Mouse (Mus musculus) heart, embryonic 16.5 days (tissue): ENCODE data around the gene Ntf3. TPM values are rescaled to one million over a fixed set of nuclear protein-coding genes. Genes with fewer than 3 reads are reported as not detected.

ENCODE experiments used
- ATAC-seq: fragments of 200-750 bp; cut with Nextera tagmentation; replicated peaks from 2 replicates; pipeline ENCODE4 v1.8.0; 2017; ENCODE audit warnings: moderate number of reproducible peaks; ENCODE audit not compliant: insufficient read depth, low FRiP score; ENCODE audit errors: extremely low read depth
- H3K27ac ChIP-seq: fragments of 300-500 bp; sonication (generic); 2 replicates; pipeline ENCODE4 v1.5.1; 2014; ENCODE audit warnings: mild to moderate bottlenecking, low read length, control low read depth, moderate library complexity
- H3K27me3 ChIP-seq: fragments of 300-500 bp; sonication (generic); 2 replicates; pipeline ENCODE4 v1.6.1; 2014; ENCODE audit warnings: low read length, mixed read lengths; ENCODE audit not compliant: control insufficient read depth, insufficient read depth
- H3K36me3 ChIP-seq: fragments of 300-500 bp; sonication (generic); 2 replicates; pipeline ENCODE4 v1.6.1; 2014; ENCODE audit not compliant: control insufficient read depth, insufficient read depth
- H3K4me1 ChIP-seq: fragments of 300-500 bp; sonication (generic); 2 replicates; pipeline ENCODE4 v1.6.1; 2014; ENCODE audit warnings: low read length, mixed read lengths; ENCODE audit not compliant: control insufficient read depth, insufficient read depth
- H3K4me2 ChIP-seq: fragments of 300-500 bp; sonication (generic); 2 replicates; pipeline ENCODE4 v1.6.1; 2014; ENCODE audit warnings: low read depth, mild to moderate bottlenecking, control low read depth, low read length
- H3K4me3 ChIP-seq: fragments of 300-500 bp; sonication (generic); 2 replicates; pipeline ENCODE4 v1.5.1; 2014; ENCODE audit warnings: mild to moderate bottlenecking, control low read depth, low read length
- H3K9ac ChIP-seq: fragments of 300-500 bp; sonication (generic); 2 replicates; pipeline ENCODE4 v1.6.1; 2014; ENCODE audit warnings: low read length, control low read depth
- H3K9me3 ChIP-seq: fragments of 300-500 bp; sonication (generic); replicated peaks from 2 replicates; pipeline ENCODE4 v1.6.1; 2016; ENCODE audit warnings: low read length; ENCODE audit not compliant: control insufficient read depth
- WGBS: fragments of 180-500 bp; shearing (Covaris S2); extraction: QIAGEN DNeasy Blood & Tissue Kit; methylation state at CpG from one replicate; pipeline ENCODE4 v1.1.7; 2014; 5-methylcytosine and 5-hydroxymethylcytosine counted together
- polyA plus RNA-seq: library from polyadenylated mRNA; unstranded; fragments of >200 nt; fragmentation: Nextera tagmentation; extraction: Ambion mirVana; gene quantifications from 2 replicates; pipeline ENCODE4 v1.2.1, GENCODE M21; 2015

Ntf3 gene
- polyA plus RNA-seq, 1 experiment from 2014 or later, result 8.3 TPM

DNA sequence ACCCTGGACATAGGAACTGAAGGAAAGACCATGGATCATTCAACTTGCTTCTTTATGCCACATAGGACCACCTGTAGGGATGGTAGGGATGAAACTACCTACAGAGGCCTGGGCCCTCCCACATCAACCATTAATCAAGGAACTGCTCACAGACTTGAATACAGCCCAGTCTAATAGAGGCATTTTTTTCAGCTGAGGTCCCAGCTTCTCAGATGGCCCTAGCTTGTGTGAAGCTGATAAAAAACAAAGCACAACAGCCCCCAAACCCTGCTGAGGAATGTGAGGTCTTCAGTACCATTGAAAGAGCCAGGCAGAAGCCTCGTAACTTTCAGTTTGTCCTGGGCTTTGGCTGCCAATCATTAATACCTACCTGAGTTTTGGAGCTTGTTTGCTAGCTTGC is 19.4 kb upstream of the Ntf3 start:
- no peak for ATAC-seq
- H3K36me3 ChIP-seq, result no peaks in the 10 kb centered on the region
- H3K4me3 ChIP-seq, result no peak overlapping the region
- no peak overlapping the region for H3K9ac ChIP-seq
- no peaks in the 10 kb centered on the region for H3K27me3 ChIP-seq
- no peaks in the 10 kb centered on the region for H3K4me1 ChIP-seq
- H3K9me3 ChIP-seq, result 0 out of 2 replicates have a peak, but pooled peaks cover 4% of the 10 kb centered on the region
- 61% methylated on average over 1 of the region's 1 CpGs for WGBS
- no peak overlapping the region for H3K4me2 ChIP-seq
- no peak overlapping the region for H3K27ac ChIP-seq

DNA sequence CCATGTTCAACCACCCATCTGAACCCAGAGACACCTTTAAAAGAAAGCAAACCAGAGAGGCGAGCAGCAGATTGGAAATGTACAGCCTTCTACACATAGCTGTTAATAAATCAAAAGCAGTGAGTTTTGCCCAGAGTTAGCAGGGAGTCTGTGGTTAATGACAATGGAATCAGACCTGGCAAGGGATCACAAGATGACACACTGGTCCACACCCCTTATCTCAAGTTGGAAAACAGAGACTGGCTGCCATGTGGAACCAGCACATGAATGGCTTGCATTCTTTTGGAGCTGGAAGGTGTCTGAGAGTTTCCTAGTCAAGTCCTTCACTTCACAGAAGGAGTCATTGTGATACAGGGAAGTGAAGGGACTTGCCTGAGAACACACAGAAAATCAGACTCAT is 5.4 kb upstream of the Ntf3 start:
- H3K4me2 ChIP-seq, result no peak overlapping the region
- WGBS, result 73% methylated on average over 1 of the region's 1 CpGs
- H3K9me3 ChIP-seq, result no peaks in the 10 kb centered on the region
- H3K4me3 ChIP-seq, result no peak overlapping the region
- no peak overlapping the region for H3K27ac ChIP-seq
- no peak for ATAC-seq
- H3K27me3 ChIP-seq, result no peaks in the 10 kb centered on the region; the same call in 1 of the 2 replicates
- no peaks in the 10 kb centered on the region for H3K36me3 ChIP-seq
- peaks cover 3% of the 10 kb centered on the region for H3K4me1 ChIP-seq
- no peak overlapping the region for H3K9ac ChIP-seq

DNA sequence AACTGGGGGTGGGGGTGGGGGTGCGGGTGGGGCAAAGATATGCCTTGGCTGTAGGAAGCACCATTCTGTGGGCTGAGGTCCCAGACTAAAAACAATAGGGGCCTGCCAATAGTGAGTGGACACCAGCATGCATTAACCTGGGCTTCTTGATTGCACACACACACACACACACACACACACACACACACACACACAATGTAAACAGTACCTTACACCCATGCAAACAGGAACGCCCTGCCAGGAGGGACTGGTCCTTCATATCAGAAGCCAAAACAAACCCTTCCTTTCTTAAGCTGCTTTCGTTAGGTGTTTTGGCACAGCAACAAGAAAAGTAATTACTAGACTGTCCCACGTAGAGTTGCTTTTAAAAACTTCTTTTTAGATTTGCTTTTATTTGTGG is 4.1 kb upstream of the Ntf3 start:
- peaks cover 15% of the 10 kb centered on the region for H3K4me1 ChIP-seq
- H3K9me3 ChIP-seq, result no peaks in the 10 kb centered on the region
- H3K9ac ChIP-seq, result no peak overlapping the region
- 73% methylated on average over 4 of the region's 4 CpGs for WGBS
- H3K4me3 ChIP-seq, result no peak overlapping the region
- no peaks in the 10 kb centered on the region for H3K36me3 ChIP-seq
- peaks cover 7% of the 10 kb centered on the region for H3K27me3 ChIP-seq
- no peak overlapping the region for H3K27ac ChIP-seq
- H3K4me2 ChIP-seq, result no peak overlapping the region
- no peak for ATAC-seq

GRCm38 (mm10) chr6:126167731-126168130 is 1.0 kb upstream of the Ntf3 start:
- WGBS, result 24% methylated on average over 3 of the region's 3 CpGs
- no peak for ATAC-seq
- peaks cover 27% of the 10 kb centered on the region for H3K4me1 ChIP-seq
- H3K36me3 ChIP-seq, result no peaks in the 10 kb centered on the region
- H3K4me2 ChIP-seq, result no peak overlapping the region
- no peak overlapping the region for H3K4me3 ChIP-seq
- no peaks in the 10 kb centered on the region for H3K9me3 ChIP-seq
- H3K27me3 ChIP-seq, result peaks cover 19% of the 10 kb centered on the region
- H3K27ac ChIP-seq, result no peak overlapping the region
- H3K9ac ChIP-seq, result no peak overlapping the region

DNA sequence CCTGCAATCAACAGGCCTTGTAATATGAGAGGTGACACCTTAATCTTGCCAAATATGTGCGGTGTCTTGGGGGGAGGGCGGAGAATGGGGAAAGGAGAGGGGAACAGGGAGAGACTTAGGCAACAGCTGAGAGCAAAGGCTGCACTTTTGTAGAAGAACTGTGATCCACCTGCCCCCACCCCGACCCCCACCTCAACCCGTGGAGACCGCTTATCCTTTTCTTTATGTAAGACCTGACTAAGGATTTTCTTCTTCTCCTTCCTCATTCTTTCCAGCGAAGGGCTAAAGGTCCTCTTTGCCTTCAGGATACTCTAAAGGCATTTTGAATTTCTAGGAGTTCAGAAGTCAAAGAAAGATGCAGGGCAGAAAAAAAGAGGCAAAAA is 489 bp upstream of the Ntf3 start:
- peak overlapping the region; percentile 62 for H3K9ac ChIP-seq
- H3K4me1 ChIP-seq, result peaks cover 31% of the 10 kb centered on the region

DNA sequence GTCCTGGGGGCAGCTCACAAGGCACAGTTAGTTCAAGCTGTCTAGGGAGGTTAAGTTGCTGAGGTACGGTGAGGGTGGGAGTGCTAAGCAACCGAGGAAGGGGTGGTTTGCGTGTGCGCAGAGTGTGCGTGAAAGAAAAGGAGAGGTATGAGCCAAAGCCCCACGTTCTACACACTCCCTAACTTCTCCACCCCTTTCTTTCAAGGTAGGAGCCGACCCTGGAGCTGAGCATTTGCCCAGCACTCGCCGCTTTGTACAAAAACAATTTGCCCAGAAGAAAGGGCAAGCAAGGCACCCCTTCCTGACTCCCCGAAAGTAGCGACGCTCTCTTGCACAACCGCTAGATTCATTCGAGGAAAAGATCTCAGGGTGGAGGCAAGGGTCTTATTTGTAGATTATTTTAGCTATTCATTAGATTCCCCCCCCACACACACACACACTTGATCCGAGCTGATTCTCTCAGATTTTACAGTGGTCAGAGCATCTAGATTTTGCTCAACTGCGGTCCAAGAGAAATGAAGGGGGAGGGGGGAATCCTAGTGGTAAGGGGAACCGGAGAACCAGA is 1.0 kb downstream of the Ntf3 start:
- peaks cover 41% of the 10 kb centered on the region for H3K4me1 ChIP-seq
- H3K27me3 ChIP-seq, result peaks cover 19% of the 10 kb centered on the region
- H3K4me2 ChIP-seq, result peak overlapping the region; percentile 82
- H3K9me3 ChIP-seq, result no peaks in the 10 kb centered on the region
- H3K36me3 ChIP-seq, result no peaks in the 10 kb centered on the region
- no peak overlapping the region for H3K27ac ChIP-seq
- WGBS, result 30% methylated on average over 17 of the region's 17 CpGs
- H3K4me3 ChIP-seq, result peak overlapping the region; percentile 47
- no peak for ATAC-seq
- H3K9ac ChIP-seq, result peak overlapping the region; percentile 20; the same call in 1 of the 2 replicates

More for the DNA sequence above, 489 bp upstream of the Ntf3 start:
- Histone ChIP-seq H3K4me3 (peak overlapping the region; percentile 47; the same call in 1 of the 2 replicates), H3K9me3 (no peaks in the 10 kb centered on the region), H3K27me3 (peaks cover 19% of the 10 kb centered on the region), H3K4me2 (peak overlapping the region; percentile 82), H3K27ac (no peak overlapping the region), H3K36me3 (no peaks in the 10 kb centered on the region)
- WGBS, result 8% methylated on average over 6 of the region's 6 CpGs
- ATAC-seq, result no peak

DNA sequence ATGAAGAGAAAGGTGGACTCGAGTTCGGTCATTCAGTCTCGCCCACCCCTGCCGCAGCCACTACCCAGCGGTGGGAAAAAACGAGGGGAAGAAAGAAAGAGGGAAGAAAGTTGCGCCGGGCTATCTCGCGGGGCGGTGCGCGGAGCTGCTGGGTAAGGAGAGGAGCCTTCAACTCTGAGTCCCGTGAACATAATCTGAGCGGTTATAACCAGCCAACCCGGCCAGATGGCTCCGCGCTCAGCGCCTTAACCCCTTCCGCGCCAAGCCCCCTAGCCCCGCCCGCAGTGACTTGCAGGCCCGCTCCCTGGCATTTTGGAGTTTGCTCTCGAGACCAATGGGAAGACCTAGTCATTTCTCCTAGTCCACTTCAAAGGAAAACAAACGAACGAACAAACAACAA is 1.9 kb downstream of the Ntf3 start:
- no peak for ATAC-seq
- no peaks in the 10 kb centered on the region for H3K36me3 ChIP-seq
- WGBS, result 1% methylated on average over 27 of the region's 27 CpGs
- H3K9me3 ChIP-seq, result no peaks in the 10 kb centered on the region
- H3K27ac ChIP-seq, result peak overlapping the region; percentile 54
- peaks cover 43% of the 10 kb centered on the region for H3K4me1 ChIP-seq
- peak overlapping the region; percentile 74 for H3K9ac ChIP-seq
- peak overlapping the region; percentile 79 for H3K4me2 ChIP-seq
- H3K27me3 ChIP-seq, result peaks cover 19% of the 10 kb centered on the region
- H3K4me3 ChIP-seq, result peak overlapping the region; percentile 59

- Histone ChIP-seq H3K4me2 (peak overlapping the region; percentile 79), H3K4me3 (peak overlapping the region; percentile 59), H3K9me3 (no peaks in the 10 kb centered on the region), H3K27ac (peak overlapping the region; percentile 58), H3K36me3 (no peaks in the 10 kb centered on the region), H3K4me1 (peaks cover 50% of the 10 kb centered on the region), H3K9ac (peak overlapping the region; percentile 74), H3K27me3 (peaks cover 19% of the 10 kb centered on the region)
- WGBS, result 1% methylated on average over 41 of the region's 41 CpGs
- no peak for ATAC-seq
Observed at GRCm38 (mm10) chr6:126163861-126164755, 2.6 kb downstream of the Ntf3 start.

GRCm38 (mm10) chr6:126163181-126163621 is 3.5 kb downstream of the Ntf3 start:
- Histone ChIP-seq H3K4me1 (peaks cover 51% of the 10 kb centered on the region), H3K27me3 (peaks cover 19% of the 10 kb centered on the region), H3K4me2 (peak overlapping the region; percentile 79), H3K4me3 (peak overlapping the region; percentile 59), H3K36me3 (no peaks in the 10 kb centered on the region), H3K9me3 (peaks cover 5% of the 10 kb centered on the region), H3K9ac (peak overlapping the region; percentile 74), H3K27ac (peak overlapping the region; percentile 67)
- peak; percentile 63 for ATAC-seq
- 1% methylated on average over 25 of the region's 25 CpGs for WGBS
